Mouse (Mus musculus): Measurements from ENCODE around the gene Timeless. TPM values are rescaled to one million over a fixed set of nuclear protein-coding genes. Genes with fewer than 3 reads are reported as not detected.
"Not testable (repeated sequence)": the region's sequence is repeated elsewhere in the genome, so short reads cannot be mapped to it uniquely, and the experiment has no call there.

Timeless gene
- polyA plus RNA-seq, 1 experiment from 2014 or later = 17.8 TPM

DNA sequence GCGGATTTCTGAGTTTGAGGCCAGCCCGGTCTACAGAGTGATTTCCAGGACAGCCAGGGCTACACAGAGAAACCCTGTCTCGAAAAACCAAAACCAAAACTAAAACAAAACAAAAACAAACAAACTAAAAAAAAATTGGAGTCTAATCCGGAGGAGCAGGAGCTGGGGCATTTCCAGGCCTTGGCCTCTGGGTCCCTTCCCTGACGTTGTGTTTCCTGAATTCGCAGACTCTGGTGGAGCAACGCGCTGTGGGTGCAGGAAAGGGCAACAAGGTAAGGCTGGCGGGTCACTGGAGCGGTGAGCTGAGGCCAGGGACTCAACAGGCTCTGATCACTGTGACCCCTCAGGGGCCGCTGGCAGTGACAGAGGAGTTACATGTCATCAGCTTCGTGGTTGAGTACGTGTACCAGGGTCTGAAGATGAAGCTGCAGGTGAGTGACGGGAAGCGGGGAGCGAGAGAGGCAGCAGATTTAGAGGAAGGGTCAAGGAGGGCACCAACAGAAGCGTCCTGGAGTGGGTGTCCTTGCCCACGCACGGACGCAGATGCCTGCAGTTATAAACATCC, 51.1 kb downstream of the Timeless start:
- no peaks in the 10 kb centered on the region for H3K27me3 ChIP-seq (replicated peaks)
- no peaks in the 10 kb centered on the region for H3K4me1 ChIP-seq
- H3K9me3 ChIP-seq = no peaks in the 10 kb centered on the region
- H3K36me3 ChIP-seq (replicated peaks) = peaks cover 41% of the 10 kb centered on the region; the same call in 1 of the 2 replicates
- no peak overlapping the region for H3K4me2 ChIP-seq
- 90% methylated on average over 20 of the region's 20 CpGs for WGBS
- H3K27ac ChIP-seq = no peak overlapping the region
- ATAC-seq (replicated peaks) = no peak
- no peak overlapping the region for H3K9ac ChIP-seq
- H3K4me3 ChIP-seq = no peak overlapping the region

DNA sequence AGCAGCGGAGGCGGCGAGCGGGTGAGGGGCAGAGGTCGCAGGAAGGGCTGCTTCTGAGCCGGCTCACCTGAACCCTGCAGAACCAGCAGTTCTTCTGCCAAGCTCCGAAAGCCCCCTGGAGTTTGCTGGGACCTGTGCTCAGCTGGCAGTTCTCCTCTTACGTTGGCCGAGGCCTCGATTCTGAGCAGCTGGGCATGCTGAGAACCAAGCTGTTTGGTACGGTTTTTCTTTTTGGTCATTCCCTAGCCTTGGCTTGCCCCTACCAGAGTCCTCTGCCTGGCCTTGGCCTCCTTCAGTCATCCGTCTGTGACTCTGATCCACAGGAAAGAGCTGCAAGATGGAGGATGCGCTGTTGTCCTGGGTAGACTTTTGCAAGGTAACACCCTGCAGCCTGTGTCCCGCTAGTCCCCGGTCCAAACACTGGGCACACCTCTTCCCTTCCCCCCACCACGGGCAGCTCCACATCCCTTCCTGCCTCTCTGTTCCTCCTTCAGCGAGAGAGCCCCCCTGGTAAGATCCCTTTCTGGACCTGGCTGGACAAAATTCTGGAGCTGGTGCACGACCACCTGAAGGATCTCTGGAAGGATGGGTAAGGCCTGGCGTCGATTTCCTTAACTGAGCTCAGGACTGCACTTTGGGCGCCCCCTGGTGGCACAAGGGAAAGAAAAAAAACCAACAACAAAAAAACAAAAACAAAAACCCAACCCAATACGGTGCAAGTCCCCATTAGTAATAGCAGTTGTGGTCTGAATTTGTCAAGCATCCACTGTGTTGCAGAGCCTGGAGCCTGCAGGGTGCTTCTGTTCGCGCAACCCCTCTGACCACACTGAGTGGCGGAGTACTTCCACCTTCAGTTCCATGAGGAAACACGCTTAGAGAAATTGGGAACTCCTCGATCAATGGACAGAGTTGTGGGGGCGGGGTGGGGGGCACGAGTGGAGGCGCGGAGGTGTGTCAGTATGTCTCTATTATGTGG, 52.0 kb downstream of the Timeless start:
- no peak for ATAC-seq (replicated peaks)
- H3K9me3 ChIP-seq = no peaks in the 10 kb centered on the region
- 65% methylated on average over 31 of the region's 31 CpGs for WGBS
- H3K27me3 ChIP-seq (replicated peaks) = no peaks in the 10 kb centered on the region
- H3K9ac ChIP-seq = no peak overlapping the region
- no peak overlapping the region for H3K4me2 ChIP-seq
- H3K36me3 ChIP-seq (replicated peaks) = peaks cover 39% of the 10 kb centered on the region; the same call in 1 of the 2 replicates
- no peak overlapping the region for H3K4me3 ChIP-seq
- no peaks in the 10 kb centered on the region for H3K4me1 ChIP-seq
- H3K27ac ChIP-seq = no peak overlapping the region

DNA sequence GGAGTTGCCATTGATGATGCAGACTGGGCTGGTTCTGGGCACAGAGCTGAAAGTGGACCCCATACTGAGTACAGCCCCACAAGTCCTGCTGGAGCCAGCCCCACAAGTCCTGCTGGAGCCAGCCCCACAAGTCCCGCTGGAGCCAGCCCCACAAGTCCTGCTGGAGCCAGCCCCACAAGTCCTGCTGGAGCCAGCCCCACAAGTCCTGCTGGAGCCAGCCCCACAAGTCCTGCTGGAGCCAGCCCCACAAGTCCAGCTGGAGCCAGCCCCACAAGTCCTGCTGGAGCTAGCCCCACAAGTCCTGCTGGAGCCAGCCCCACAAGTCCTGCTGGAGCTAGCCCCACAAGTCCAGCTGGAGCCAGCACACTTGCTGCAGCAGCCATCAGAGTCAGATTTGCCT, 58.7 kb downstream of the Timeless start:
- whole genome bisulfite sequencing = 100% methylated on average over 1 of the region's 1 CpGs

DNA sequence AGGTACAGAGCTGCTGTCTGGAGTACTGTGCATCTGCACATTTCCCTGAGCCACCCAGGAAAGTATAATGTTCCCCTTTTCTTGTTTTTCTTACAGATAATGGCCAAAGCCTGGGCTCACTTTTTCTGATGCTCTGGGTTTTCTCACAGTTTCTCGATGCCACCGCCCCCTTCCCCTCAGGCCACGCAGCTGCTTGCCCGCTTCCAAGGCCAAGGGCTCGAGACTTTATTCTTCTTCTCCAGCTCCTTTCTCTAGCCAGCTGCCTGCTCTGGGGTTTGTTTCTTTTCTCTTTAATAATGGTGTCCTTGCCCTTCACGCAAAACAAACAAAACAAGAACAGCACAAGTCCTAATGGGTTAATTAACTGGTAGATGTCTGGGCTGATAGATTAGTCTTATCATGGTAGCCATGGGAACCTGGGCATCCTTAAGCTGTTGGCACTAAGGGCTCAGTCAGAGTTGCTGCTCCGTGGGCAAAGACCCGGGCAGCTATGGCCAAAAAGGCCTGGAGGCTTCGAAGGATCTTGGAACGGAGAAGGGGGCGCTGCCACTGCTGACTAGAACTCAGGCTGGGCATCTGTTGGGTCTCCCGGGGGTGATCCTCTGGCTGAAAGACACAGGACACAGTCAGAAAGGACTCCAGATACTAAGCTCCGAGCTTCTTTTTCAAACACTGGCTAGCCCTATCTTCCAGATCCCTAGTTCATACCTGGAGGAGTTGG, 64.7 kb downstream of the Timeless start:
- 69% methylated on average over 13 of the region's 13 CpGs for WGBS

More for the DNA sequence above, 58.7 kb downstream of the Timeless start:
- H3K27me3 ChIP-seq (replicated peaks); H3K4me2 ChIP-seq; H3K4me1 ChIP-seq; H3K27ac ChIP-seq; H3K9me3 ChIP-seq; H3K4me3 ChIP-seq; ATAC-seq (replicated peaks); H3K9ac ChIP-seq: not testable (repeated sequence)
- H3K36me3 ChIP-seq (replicated peaks) = peaks cover 13% of the 10 kb centered on the region

DNA sequence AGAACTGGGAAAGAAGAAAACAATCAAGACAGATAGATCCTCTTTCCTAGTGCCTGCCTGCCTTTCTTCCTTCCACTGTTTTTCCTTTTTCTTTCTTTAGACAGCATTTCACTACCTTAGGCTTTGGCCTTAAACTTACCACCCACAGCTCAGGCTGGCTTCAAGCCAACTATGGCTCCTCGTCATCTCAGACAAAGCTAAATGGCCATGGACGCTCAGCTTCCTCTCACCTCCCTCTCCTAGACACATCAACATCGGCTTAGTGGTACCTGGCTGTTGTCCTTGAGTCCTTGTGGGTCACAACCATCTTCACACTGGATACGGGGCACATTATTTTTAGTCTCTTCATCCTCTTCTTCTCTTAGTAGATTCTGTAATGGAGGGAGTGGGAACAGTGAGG, 65.4 kb downstream of the Timeless start:
- Histone ChIP-seq H3K4me2 (no peak overlapping the region), H3K9ac (no peak overlapping the region), H3K36me3 (replicated peaks) (no peaks in the 10 kb centered on the region), H3K27me3 (replicated peaks) (no peaks in the 10 kb centered on the region), H3K4me1 (peaks cover 2% of the 10 kb centered on the region), H3K4me3 (no peak overlapping the region), H3K27ac (no peak overlapping the region), H3K9me3 (no peaks in the 10 kb centered on the region)
- 75% methylated on average over 4 of the region's 4 CpGs for WGBS
- no peak for ATAC-seq (replicated peaks)

More for the DNA sequence above, 64.7 kb downstream of the Timeless start:
- H3K9ac ChIP-seq = no peak overlapping the region
- H3K27ac ChIP-seq = no peak overlapping the region
- ATAC-seq (replicated peaks) = no peak
- H3K4me1 ChIP-seq = no peaks in the 10 kb centered on the region
- H3K36me3 ChIP-seq (replicated peaks) = peaks cover 1% of the 10 kb centered on the region; the same call in 1 of the 2 replicates
- H3K4me3 ChIP-seq = no peak overlapping the region
- H3K27me3 ChIP-seq (replicated peaks) = no peaks in the 10 kb centered on the region
- no peaks in the 10 kb centered on the region for H3K9me3 ChIP-seq
- H3K4me2 ChIP-seq = no peak overlapping the region

DNA sequence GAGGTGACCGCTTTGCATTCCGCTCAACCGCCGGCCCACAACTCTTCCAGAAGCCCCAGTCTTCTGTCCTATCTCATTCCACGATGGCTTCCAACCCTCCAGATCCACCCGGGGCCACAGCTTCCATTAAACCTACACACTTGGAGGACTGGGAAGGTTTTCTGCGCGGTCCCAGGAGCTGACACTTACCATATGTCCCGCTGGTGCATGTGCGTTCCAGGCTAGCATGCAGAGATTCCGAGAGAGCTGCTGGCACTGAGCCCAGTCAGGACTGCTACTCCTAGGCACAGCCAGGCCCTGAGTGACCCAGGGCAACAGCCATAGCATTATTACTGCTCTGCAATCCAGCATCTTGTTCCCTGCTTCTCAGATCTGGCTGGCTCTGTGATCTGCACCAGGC, 65.8 kb downstream of the Timeless start:
- no peak for ATAC-seq (replicated peaks)
- peaks cover 6% of the 10 kb centered on the region for H3K4me1 ChIP-seq
- no peaks in the 10 kb centered on the region for H3K36me3 ChIP-seq (replicated peaks)
- no peaks in the 10 kb centered on the region for H3K27me3 ChIP-seq (replicated peaks)
- no peak overlapping the region for H3K4me2 ChIP-seq
- H3K9ac ChIP-seq = no peak overlapping the region
- H3K27ac ChIP-seq = no peak overlapping the region
- no peak overlapping the region for H3K4me3 ChIP-seq
- 77% methylated on average over 11 of the region's 11 CpGs for WGBS
- no peaks in the 10 kb centered on the region for H3K9me3 ChIP-seq

DNA sequence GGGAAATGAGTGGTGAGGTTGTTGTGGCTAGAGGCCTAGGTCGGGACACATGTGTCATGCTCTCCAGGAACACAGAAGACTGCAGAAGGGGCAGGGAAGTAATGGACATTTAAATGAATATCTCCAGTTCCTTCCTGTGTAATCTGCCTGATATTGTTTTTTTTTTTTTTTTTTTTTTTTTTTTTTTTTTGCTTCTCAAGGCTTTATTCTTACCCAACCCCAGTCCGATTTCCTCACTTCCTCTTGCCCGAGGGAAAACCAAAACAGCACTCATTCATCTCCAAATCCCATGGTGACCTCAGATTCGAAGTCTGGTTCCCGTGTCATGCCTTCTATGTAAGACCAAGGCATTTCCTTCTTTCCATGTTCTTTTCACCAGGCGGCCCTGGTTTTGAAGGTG, 66.4 kb downstream of the Timeless start:
- Histone ChIP-seq H3K4me2 (no peak overlapping the region), H3K9ac (no peak overlapping the region)

DNA sequence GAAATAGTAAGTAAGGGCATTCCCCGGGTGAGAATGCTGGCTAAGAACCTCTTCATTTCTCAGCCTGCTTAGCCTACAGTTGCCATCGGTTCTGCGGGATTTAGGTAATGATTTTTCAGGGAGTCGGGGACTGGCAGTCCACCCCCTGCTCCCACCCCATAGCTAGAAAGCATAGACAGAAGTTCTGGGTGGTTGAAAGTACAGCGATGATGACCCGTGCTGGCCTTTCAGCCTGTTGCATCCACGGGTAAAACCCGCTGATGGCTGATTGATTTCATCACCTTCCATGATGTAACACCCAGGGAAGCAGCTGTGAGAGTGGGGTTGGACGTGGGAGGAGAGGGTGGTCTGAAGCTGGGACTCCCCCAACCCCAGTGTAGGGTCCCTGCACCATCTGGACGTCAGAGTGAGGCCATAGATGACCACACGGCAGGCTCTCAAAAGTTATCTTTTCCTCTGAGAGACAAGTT, 66.9 kb downstream of the Timeless start, which contains the start of gene Il23a:
Il23a (minus strand) TSS at position 51 of the 470 bp plus-strand sequence.
- no peak within 1 kb of the TSS for H3K9ac ChIP-seq
- WGBS = 85% methylated on average over 11 of the region's 11 CpGs
- no peak for ATAC-seq (replicated peaks)

More for the DNA sequence above, 66.4 kb downstream of the Timeless start:
- no peak overlapping the region for H3K27ac ChIP-seq
- no peaks in the 10 kb centered on the region for H3K27me3 ChIP-seq (replicated peaks)
- no peak for ATAC-seq (replicated peaks)
- 81% methylated on average over 6 of the region's 6 CpGs for WGBS
- no peaks in the 10 kb centered on the region for H3K36me3 ChIP-seq (replicated peaks)
- no peaks in the 10 kb centered on the region for H3K9me3 ChIP-seq
- no peak overlapping the region for H3K4me3 ChIP-seq
- H3K4me1 ChIP-seq = peaks cover 8% of the 10 kb centered on the region

DNA sequence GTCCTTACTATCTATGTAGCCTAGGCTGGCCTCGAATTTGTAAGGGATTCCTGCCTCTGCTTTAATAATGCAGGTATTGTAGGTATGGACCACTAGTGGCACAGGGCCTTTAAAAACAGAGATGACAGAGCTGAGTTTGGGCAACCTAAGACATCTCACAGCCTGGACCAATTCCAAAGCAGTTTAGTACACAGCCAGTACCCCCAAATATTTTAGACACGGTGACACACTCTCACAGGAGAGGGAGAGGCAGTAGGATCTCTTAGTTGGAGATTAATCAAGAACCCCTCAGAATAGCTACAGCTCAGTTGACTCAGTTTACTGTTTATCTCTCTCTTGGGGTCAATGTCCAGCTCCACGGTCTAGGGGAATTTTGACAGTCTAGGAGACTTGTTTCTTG, 70.5 kb downstream of the Timeless start:
- no peaks in the 10 kb centered on the region for H3K9me3 ChIP-seq
- WGBS = 33% methylated on average over 3 of the region's 3 CpGs
- H3K9ac ChIP-seq = peak overlapping the region; percentile 67
- no peaks in the 10 kb centered on the region for H3K27me3 ChIP-seq (replicated peaks)
- H3K36me3 ChIP-seq (replicated peaks) = no peaks in the 10 kb centered on the region
- H3K4me3 ChIP-seq = peak overlapping the region; percentile 56
- no peak for ATAC-seq (replicated peaks)
- peak overlapping the region; percentile 81 for H3K4me2 ChIP-seq
- peak overlapping the region; percentile 97 for H3K27ac ChIP-seq
- H3K4me1 ChIP-seq = peaks cover 20% of the 10 kb centered on the region

More for the DNA sequence above, 66.9 kb downstream of the Timeless start, which contains the start of gene Il23a:
- Histone ChIP-seq H3K27ac (no peak within 1 kb of the TSS), H3K4me2 (no peak within 1 kb of the TSS), H3K4me1 (peaks cover 9% of the 10 kb centered on the region), H3K36me3 (replicated peaks) (no peaks in the 10 kb centered on the region), H3K4me3 (no peak within 1 kb of the TSS), H3K9me3 (no peaks in the 10 kb centered on the region), H3K27me3 (replicated peaks) (no peaks in the 10 kb centered on the region)

Other genes starting within 250 kb of the Timeless start
- gene Hsd17b6, start 224.5 kb upstream of the Timeless start, polyA plus RNA-seq (2015; fragmentation: Nextera tagmentation; extraction: Ambion mirVana) = not detected in 2 replicates
- gene Prim1, start 216.9 kb upstream of the Timeless start, polyA plus RNA-seq (2015; fragmentation: Nextera tagmentation; extraction: Ambion mirVana) = 37.2 and 41.8 TPM in 2 replicates
- gene Naca, start 196.5 kb upstream of the Timeless start, polyA plus RNA-seq (2015; fragmentation: Nextera tagmentation; extraction: Ambion mirVana) = 473 and 476 TPM in 2 replicates
- 351 and 372 TPM in 2 replicates for gene Ptges3, start 173.1 kb upstream of the Timeless start, polyA plus RNA-seq (2015; fragmentation: Nextera tagmentation; extraction: Ambion mirVana)
- 2,030 and 2,053 TPM in 2 replicates for gene Atp5b, start 148.8 kb upstream of the Timeless start, polyA plus RNA-seq (2015; fragmentation: Nextera tagmentation; extraction: Ambion mirVana)
- gene Baz2a, start 140.5 kb upstream of the Timeless start, polyA plus RNA-seq (2015; fragmentation: Nextera tagmentation; extraction: Ambion mirVana) = 9.2 and 10.9 TPM in 2 replicates
- 8.9 and 9.2 TPM in 2 replicates for gene Rbms2, start 51.8 kb upstream of the Timeless start, polyA plus RNA-seq (2015; fragmentation: Nextera tagmentation; extraction: Ambion mirVana)
- gene Gls2, start 37.6 kb upstream of the Timeless start, polyA plus RNA-seq (2015; fragmentation: Nextera tagmentation; extraction: Ambion mirVana) = 1.2 and 1.7 TPM in 2 replicates
- 20.2 and 21.4 TPM in 2 replicates for gene Spryd4, start 20.3 kb upstream of the Timeless start, polyA plus RNA-seq (2015; fragmentation: Nextera tagmentation; extraction: Ambion mirVana)
- 0.09 TPM in 1 of 2 replicates, not detected in the other for gene Mip, start 6.2 kb upstream of the Timeless start, polyA plus RNA-seq (2015; fragmentation: Nextera tagmentation; extraction: Ambion mirVana)
- gene Apon, start 22.0 kb downstream of the Timeless start, polyA plus RNA-seq (2015; fragmentation: Nextera tagmentation; extraction: Ambion mirVana) = not detected in 2 replicates
- 0.18 TPM in 1 of 2 replicates, not detected in the other for gene Apof, start 36.6 kb downstream of the Timeless start, polyA plus RNA-seq (2015; fragmentation: Nextera tagmentation; extraction: Ambion mirVana)
- gene Stat2, start 38.5 kb downstream of the Timeless start, polyA plus RNA-seq (2015; fragmentation: Nextera tagmentation; extraction: Ambion mirVana) = 21.4 and 23.5 TPM in 2 replicates
- gene Il23a, start 66.7 kb downstream of the Timeless start, polyA plus RNA-seq (2015; fragmentation: Nextera tagmentation; extraction: Ambion mirVana) = not detected in 2 replicates
- 21.9 and 24.0 TPM in 2 replicates for gene Pan2, start 71.3 kb downstream of the Timeless start, polyA plus RNA-seq (2015; fragmentation: Nextera tagmentation; extraction: Ambion mirVana)
- gene Cnpy2, start 90.4 kb downstream of the Timeless start, polyA plus RNA-seq (2015; fragmentation: Nextera tagmentation; extraction: Ambion mirVana) = 194 and 204 TPM in 2 replicates
- gene Cs, start 105.7 kb downstream of the Timeless start, polyA plus RNA-seq (2015; fragmentation: Nextera tagmentation; extraction: Ambion mirVana) = 256 and 257 TPM in 2 replicates
- 42.6 and 44.2 TPM in 2 replicates for gene Coq10a, start 136.9 kb downstream of the Timeless start, polyA plus RNA-seq (2015; fragmentation: Nextera tagmentation; extraction: Ambion mirVana)
- 15.0 and 15.6 TPM in 2 replicates for gene Ankrd52, start 145.1 kb downstream of the Timeless start, polyA plus RNA-seq (2015; fragmentation: Nextera tagmentation; extraction: Ambion mirVana)
- not detected in 2 replicates for gene Slc39a5, start 169.2 kb downstream of the Timeless start, polyA plus RNA-seq (2015; fragmentation: Nextera tagmentation; extraction: Ambion mirVana)
- gene Nabp2, start 179.4 kb downstream of the Timeless start, polyA plus RNA-seq (2015; fragmentation: Nextera tagmentation; extraction: Ambion mirVana) = 146 and 147 TPM in 2 replicates
- gene Rnf41, start 179.6 kb downstream of the Timeless start, polyA plus RNA-seq (2015; fragmentation: Nextera tagmentation; extraction: Ambion mirVana) = 105 and 107 TPM in 2 replicates
- gene Smarcc2, start 227.2 kb downstream of the Timeless start, polyA plus RNA-seq (2015; fragmentation: Nextera tagmentation; extraction: Ambion mirVana) = 201 and 209 TPM in 2 replicates

All from midbrain, embryonic 15.5 days (tissue).